Mouse (Mus musculus): ENCODE results near the gene Gm20388. TPM values are rescaled to one million over a fixed set of nuclear protein-coding genes. Genes with fewer than 3 reads are reported as not detected.

Gene Gm20388
- polyA plus RNA-seq, 1 experiment from 2014 or later = not detected

DNA sequence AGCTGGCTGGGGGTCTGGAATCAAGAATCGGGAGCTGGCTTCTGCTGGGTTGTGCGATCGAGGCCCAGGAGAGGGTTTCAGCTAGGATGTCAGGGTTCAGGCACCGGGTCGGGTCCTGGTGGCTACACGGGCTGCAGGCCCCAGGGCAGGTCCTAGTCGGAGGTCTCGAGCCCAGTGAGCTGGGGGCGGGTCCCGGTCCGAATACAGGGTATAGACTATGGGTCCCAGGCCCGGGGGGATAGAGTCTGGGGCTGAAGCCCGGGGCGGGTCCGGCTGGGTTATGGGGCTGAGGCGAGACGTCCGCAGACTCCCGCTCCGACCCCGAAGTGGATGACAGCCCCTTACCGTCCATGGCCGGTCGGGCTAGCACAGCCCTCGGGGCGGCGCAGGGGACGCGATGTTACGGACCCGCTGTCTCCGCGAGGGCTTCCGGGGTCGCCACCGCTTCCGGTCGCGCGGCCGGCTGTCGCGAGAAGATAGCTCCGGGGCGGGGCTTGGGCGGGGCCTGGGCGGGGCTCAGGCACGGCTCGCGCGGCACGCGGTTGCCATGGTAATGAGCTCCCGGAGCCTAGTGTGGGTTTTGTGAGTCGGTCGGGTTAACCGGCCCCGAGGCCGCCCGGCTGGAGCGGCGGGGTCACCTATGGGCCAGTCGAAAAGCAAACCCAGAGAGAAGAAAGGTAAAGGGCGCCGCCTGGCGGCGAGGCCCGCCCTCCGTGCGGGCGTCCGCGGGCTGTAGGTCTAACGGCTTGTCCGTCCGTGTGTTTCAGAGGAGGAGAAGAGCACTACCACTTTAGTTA lies 3301.9 kb downstream of the Gm20388 start, which contains the start of the genes Chmp1a and Spata33:
Chmp1a (minus strand) TSS at position 443 of the 797 bp plus-strand sequence.
Spata33 (plus strand) TSS at position 512 of the 797 bp plus-strand sequence.
- H3K9ac ChIP-seq (ENCODE audit: low read depth, low read length) = peak within 1 kb of the TSS; percentile 84
- H3K4me2 ChIP-seq (replicated peaks; ENCODE audit: low read depth) = peak within 1 kb of the TSS; percentile 85
- no peaks in the 10 kb centered on the region for H3K27me3 ChIP-seq (replicated peaks; ENCODE audit: control insufficient read depth, insufficient read depth, low read length)
- peak; percentile 87 for ATAC-seq
- peak within 1 kb of the TSS; percentile 84 for H3K4me3 ChIP-seq (ENCODE audit: low read depth, low read length)
- no peaks in the 10 kb centered on the region for H3K9me3 ChIP-seq (ENCODE audit: control insufficient read depth)
- peak; percentile 72 for TF ChIP-seq CTCF (IDR thresholded peaks at IDR 0.05; ENCODE audit: low read depth)
- under 1% methylated on average over 76 of the region's 76 CpGs for WGBS
- H3K36me3 ChIP-seq (ENCODE audit: control insufficient read depth, insufficient read depth) = peaks cover 28% of the 10 kb centered on the region
- peak within 1 kb of the TSS; percentile 78 for H3K27ac ChIP-seq (ENCODE audit: low read depth, low read length)
- H3K4me1 ChIP-seq (replicated peaks; ENCODE audit: control insufficient read depth, insufficient read depth, low read length) = no peaks in the 10 kb centered on the region; the same call in 1 of the 2 replicates

DNA sequence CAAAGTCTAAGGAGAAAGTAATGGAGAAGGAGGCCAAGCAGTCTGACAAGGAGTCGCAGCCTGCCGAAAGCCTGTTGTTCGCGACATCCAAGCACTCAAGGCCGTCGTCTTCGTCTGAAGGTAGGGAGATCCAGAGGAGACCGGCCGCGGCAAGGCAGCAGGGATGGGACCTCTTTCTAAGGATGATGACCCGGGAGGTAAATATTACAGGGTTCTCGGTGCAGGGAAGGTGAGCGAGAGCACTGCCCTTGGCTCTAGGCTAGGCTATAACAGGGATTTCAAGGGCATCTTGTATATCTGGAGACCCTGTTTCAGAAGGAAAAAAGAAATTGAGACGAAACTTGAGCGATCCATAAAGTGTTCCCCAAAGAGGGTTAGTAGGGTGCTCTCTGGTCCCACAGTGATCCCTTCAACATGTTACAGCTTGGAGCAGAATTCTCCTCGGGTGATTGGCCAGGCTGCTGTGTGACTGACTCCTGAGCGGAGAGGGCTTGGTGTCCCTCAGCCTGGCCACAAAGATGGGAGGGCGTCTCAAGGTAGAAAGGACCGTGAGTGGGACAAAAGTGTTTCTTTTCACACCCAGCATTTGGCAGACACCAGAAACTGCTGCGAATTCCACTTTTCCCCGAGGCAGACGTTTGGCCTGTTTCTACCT lies 3302.6 kb downstream of the Gm20388 start:
- no peaks in the 10 kb centered on the region for H3K27me3 ChIP-seq (replicated peaks; ENCODE audit: control insufficient read depth, insufficient read depth, low read length)
- no peak overlapping the region for H3K27ac ChIP-seq (ENCODE audit: low read depth, low read length)
- no peaks in the 10 kb centered on the region; the same call in 1 of the 2 replicates for H3K4me1 ChIP-seq (replicated peaks; ENCODE audit: control insufficient read depth, insufficient read depth, low read length)
- no peak; the same call in 1 of the 2 replicates for ATAC-seq
- no peak for TF ChIP-seq CTCF (IDR thresholded peaks at IDR 0.05; ENCODE audit: low read depth)
- peak overlapping the region; percentile 84 for H3K4me3 ChIP-seq (ENCODE audit: low read depth, low read length)
- H3K36me3 ChIP-seq (ENCODE audit: control insufficient read depth, insufficient read depth) = peaks cover 20% of the 10 kb centered on the region
- H3K9me3 ChIP-seq (ENCODE audit: control insufficient read depth) = no peaks in the 10 kb centered on the region
- peak overlapping the region; percentile 50 for H3K9ac ChIP-seq (ENCODE audit: low read depth, low read length)
- peak overlapping the region; percentile 85 for H3K4me2 ChIP-seq (replicated peaks; ENCODE audit: low read depth)
- 20% methylated on average over 22 of the region's 22 CpGs for WGBS

- H3K36me3 ChIP-seq (ENCODE audit: control insufficient read depth, insufficient read depth) = no peaks in the 10 kb centered on the region; the same call in 1 of the 2 replicates
- H3K4me3 ChIP-seq (ENCODE audit: low read depth, low read length) = no peak overlapping the region
- TF ChIP-seq CTCF (IDR thresholded peaks at IDR 0.05; ENCODE audit: low read depth) = no peak
- H3K27ac ChIP-seq (ENCODE audit: low read depth, low read length) = no peak overlapping the region
- 75% methylated on average over 3 of the region's 3 CpGs for WGBS
- no peak overlapping the region for H3K9ac ChIP-seq (ENCODE audit: low read depth, low read length)
- H3K4me1 ChIP-seq (replicated peaks; ENCODE audit: control insufficient read depth, insufficient read depth, low read length) = no peaks in the 10 kb centered on the region; the same call in 1 of the 2 replicates
- H3K27me3 ChIP-seq (replicated peaks; ENCODE audit: control insufficient read depth, insufficient read depth, low read length) = no peaks in the 10 kb centered on the region
- ATAC-seq = no peak
- no peak overlapping the region for H3K4me2 ChIP-seq (replicated peaks; ENCODE audit: low read depth)
- no peaks in the 10 kb centered on the region for H3K9me3 ChIP-seq (ENCODE audit: control insufficient read depth)
Measured at GRCm38 (mm10) chr8:123215430-123215829, 3304.8 kb downstream of the Gm20388 start.

- ATAC-seq = no peak
- no peak for TF ChIP-seq CTCF (IDR thresholded peaks at IDR 0.05; ENCODE audit: low read depth)
- Histone ChIP-seq H3K4me1 (replicated peaks; ENCODE audit: control insufficient read depth, insufficient read depth, low read length) (peaks cover 5% of the 10 kb centered on the region; the same call in 1 of the 2 replicates), H3K4me2 (replicated peaks; ENCODE audit: low read depth) (no peak overlapping the region), H3K27me3 (replicated peaks; ENCODE audit: control insufficient read depth, insufficient read depth, low read length) (no peaks in the 10 kb centered on the region), H3K36me3 (ENCODE audit: control insufficient read depth, insufficient read depth) (no peaks in the 10 kb centered on the region), H3K27ac (ENCODE audit: low read depth, low read length) (no peak overlapping the region), H3K9me3 (ENCODE audit: control insufficient read depth) (no peaks in the 10 kb centered on the region), H3K4me3 (ENCODE audit: low read depth, low read length) (no peak overlapping the region), H3K9ac (ENCODE audit: low read depth, low read length) (no peak overlapping the region)
- WGBS = 58% methylated on average over 1 of the region's 1 CpGs
Measured at GRCm38 (mm10) chr8:123220917-123221316, 3310.3 kb downstream of the Gm20388 start.

GRCm38 (mm10) chr8:123224278-123225266 lies 3313.9 kb downstream of the Gm20388 start, which contains the start of gene Cdk10:
Cdk10 (plus strand) TSS chr8:123224842.
- Histone ChIP-seq H3K36me3 (ENCODE audit: control insufficient read depth, insufficient read depth) (peaks cover 6% of the 10 kb centered on the region; the same call in 1 of the 2 replicates), H3K9ac (ENCODE audit: low read depth, low read length) (peak within 1 kb of the TSS; percentile 72), H3K27me3 (replicated peaks; ENCODE audit: control insufficient read depth, insufficient read depth, low read length) (no peaks in the 10 kb centered on the region), H3K4me3 (ENCODE audit: low read depth, low read length) (peak within 1 kb of the TSS; percentile 74), H3K27ac (ENCODE audit: low read depth, low read length) (peak within 1 kb of the TSS; percentile 79), H3K4me1 (replicated peaks; ENCODE audit: control insufficient read depth, insufficient read depth, low read length) (peaks cover 5% of the 10 kb centered on the region; the same call in 1 of the 2 replicates), H3K9me3 (ENCODE audit: control insufficient read depth) (no peaks in the 10 kb centered on the region), H3K4me2 (replicated peaks; ENCODE audit: low read depth) (peak within 1 kb of the TSS; percentile 87)
- WGBS = 2% methylated on average over 59 of the region's 59 CpGs
- 0 out of 2 replicates have a peak, but pooled peaks have one; percentile 9 for TF ChIP-seq CTCF (IDR thresholded peaks at IDR 0.05; ENCODE audit: low read depth)
- peak; percentile 79 for ATAC-seq
